Mouse (Mus musculus): ENCODE results near the gene Esam. TPM values are rescaled to one million over a fixed set of nuclear protein-coding genes. Genes with fewer than 3 reads are reported as not detected.

Gene Esam
- total RNA-seq, 2 experiments from 2014 or later, result 79.7 to 80.2 TPM

DNA sequence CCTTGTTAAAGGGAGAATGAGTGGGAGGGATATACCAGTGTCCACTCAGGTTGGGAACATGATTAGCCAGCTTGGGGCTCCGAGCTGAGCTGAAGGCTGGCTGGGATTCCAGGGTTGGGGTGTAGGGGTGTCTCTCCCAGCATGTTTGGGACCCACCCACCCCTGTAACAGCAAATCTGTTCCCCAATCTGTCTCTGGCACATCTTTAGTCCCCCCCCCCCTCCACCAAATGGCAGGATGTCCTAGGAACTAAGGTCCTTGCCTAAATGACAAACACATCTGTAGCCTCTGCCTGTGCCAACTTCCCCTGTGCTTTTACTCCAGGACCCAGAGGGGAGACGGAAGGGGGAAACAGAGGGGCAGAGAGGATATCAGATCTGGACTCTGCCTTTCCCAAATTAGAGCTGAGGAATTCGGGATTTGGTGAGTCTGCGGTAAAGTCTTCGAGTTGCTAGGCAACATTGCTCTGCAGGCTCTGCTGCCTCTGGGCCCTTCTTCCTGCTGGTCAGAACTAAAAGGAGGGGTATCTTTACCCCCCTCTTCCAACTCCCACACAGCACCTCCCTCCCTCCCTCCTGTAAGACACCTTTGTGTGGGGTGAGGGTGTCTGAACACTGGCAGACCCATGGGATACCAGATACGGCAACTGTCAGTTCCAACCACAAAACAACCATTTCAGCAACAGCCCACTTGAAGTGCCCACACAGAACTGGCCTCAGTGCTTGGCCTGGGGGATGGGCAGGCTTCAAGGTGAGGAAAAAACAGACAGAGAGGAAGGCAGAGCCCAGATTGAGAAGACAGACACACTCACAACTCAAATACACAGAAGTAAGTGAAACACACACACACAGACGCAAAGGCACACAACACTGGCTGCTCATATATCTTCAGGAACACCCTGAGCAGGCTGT, 27.2 kb downstream of the Esam start, which contains the start of gene Siae:
Gene Siae (plus strand): TSS at position 861 of the 911 bp plus-strand sequence.
- DNase-seq, result no peak

GRCm38 (mm10) chr9:37556366-37556765, 28.5 kb downstream of the Esam start:
- DNase-seq, result no peak

- no peak for DNase-seq
These were observed 32.7 kb downstream of the Esam start for GRCm38 (mm10) chr9:37560617-37561016.

DNA sequence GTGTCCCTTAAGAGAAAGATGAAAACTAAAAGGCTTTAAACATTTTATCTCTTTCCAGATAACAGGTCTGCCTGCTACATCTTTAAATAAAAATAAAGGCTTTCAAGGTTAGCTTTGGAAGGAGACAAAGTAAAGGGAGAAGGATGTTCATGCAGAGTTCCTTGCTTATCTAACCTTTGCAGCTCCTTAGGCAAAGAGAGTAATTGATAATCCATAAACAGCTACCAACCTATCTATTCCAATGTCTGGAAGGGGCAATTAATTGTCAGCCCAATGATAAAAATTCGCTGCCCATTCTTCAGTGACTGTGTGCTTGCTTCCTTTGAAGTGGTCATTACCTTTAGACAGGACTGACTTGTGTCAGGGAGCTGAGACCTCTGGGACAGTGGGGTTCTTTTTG, 35.9 kb downstream of the Esam start:
- no peak for DNase-seq

GRCm38 (mm10) chr9:37567019-37567418, 39.1 kb downstream of the Esam start:
- DNase-seq, result no peak

DNA sequence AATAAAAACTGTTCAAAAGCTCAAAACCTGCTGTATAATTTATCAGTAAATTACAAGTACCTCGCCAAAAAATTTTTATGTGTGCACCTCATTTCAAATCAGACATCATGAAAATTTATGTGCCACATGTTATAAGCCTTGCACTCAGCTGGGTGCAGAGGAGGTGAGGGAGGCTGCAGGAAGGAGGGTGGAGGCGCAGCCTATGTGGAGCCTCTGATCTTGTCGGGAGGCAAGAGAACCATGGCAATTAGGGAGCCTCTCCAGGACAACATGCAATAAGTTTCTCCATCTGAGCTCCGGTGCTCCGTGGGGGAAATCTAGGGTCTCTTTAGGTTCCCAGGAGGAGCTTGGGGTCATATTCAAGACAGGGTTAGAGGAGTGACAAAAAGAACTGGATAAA, 39.6 kb downstream of the Esam start:
- DNase-seq, result no peak

- DNase-seq, result peak; percentile 32
These were observed 40.2 kb downstream of the Esam start for GRCm38 (mm10) chr9:37567892-37568604.

DNA sequence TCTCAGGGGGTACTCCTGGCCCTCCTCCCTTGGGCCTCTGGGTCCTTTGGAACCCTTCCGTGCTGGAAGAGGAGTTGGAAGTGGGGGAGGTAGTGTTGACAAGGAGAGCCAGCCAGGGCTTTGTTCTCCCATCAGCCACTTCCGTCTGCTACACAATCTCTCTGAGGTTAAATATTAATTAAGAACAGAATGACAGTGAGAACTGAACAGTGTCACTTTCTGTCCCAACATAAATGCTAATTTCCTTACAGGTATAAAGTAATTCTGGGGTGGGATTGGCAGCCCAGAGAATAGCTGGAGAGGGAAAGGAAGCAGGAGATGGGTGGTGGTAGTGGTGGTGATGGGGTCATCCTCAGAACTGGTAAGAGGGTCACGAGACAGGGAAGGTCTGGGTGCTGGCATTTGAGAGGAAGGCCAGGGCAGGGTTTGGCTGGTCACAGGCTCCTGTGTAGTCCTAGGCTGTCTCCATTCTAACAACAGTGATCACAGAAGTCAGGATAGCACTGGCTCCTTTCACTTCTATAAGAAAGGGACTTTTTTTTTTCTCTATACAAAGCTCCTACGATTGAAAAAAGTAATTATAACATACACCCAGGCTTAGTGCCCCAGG, 40.8 kb downstream of the Esam start:
- no peak for DNase-seq

DNA sequence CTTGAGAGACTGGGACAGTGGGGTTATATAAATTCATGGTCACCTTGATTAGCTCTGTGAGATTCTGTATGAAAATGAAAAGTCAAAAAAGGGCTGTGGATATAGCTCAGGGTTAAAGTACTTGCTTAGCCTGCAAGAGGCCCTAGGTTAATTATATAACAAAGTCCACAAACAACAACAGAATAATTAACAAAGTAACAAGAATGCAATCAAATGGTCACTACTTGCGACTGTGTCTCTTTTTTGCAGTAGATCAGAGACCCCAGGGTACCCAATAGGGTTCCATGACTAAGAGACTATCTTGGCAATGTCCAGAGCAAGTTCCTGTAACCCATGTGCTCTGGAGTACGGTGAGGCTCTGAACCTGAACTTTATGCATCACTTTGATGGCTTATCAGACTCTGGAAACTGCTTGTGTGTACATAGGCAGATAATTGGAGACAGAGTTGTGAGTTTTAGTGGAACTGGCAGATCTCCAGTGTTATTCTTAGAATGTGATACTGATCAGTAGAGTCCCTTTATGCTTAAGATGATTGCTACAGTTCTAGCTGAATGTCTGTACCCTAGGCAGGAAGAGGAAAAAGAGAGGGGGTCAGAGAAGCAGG, 41.5 kb downstream of the Esam start:
- DNase-seq, result no peak

- no peak for DNase-seq
These were observed 44.5 kb downstream of the Esam start for GRCm38 (mm10) chr9:37572204-37572876.

DNA sequence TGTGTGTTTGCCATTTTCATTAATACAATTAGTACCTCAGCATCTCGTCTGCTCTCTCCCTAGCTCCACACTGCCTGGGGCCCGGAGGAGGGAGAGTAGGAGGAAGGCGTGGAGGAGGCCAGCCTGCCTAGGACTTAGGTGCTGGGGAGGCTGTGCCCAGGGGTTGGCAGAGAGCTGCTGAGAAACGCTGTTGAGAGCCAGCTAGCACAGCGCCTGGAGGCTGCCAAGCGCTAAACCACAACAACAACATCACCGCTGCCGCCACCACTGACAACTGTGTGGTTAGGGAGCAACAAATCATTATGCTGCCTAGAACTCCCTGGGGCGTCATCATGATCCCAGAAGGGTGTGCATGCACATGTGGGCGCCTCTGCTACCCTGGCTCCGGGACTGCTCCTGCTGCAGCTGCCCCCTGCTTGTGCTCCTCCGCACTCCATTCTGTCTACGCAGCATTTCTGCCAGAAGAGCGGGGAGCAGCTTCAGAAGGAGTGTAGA, 48.6 kb downstream of the Esam start:
- peak; percentile 30 for DNase-seq

- DNase-seq, result no peak
These were observed 55.7 kb downstream of the Esam start for GRCm38 (mm10) chr9:37583594-37583993.

GRCm38 (mm10) chr9:37586718-37587117, 58.8 kb downstream of the Esam start:
- DNase-seq, result no peak

Other genes with a start within 250 kb of the Esam start
- 1 to 10 TPM; 2.4 to 4.0 TPM for gene Ccdc15, start 179.6 kb upstream of the Esam start, total RNA-seq (2021)
- gene Hepacam, start 160.7 kb upstream of the Esam start, total RNA-seq (2021), result under 1 TPM; 0.21 to 0.33 TPM
- gene Robo4, start 126.2 kb upstream of the Esam start, total RNA-seq (2021), result 10 to 100 TPM; 24.9 to 28.4 TPM
- under 1 TPM; 0.45 to 0.72 TPM for gene Robo3, start 94.8 kb upstream of the Esam start, total RNA-seq (2021)
- 10 to 100 TPM; 14.7 to 22.5 TPM for gene Msantd2, start 38.8 kb upstream of the Esam start, total RNA-seq (2021)
- 1 to 10 TPM; 5.6 to 9.0 TPM for gene Vsig2, start 11.2 kb downstream of the Esam start, total RNA-seq (2021)
- gene Nrgn, start 24.8 kb downstream of the Esam start, total RNA-seq (2021), result 1 to 10 TPM; 4.2 to 5.4 TPM
- 10 to 100 TPM; 13.7 to 14.5 TPM for gene Siae, start 27.6 kb downstream of the Esam start, total RNA-seq (2021)
- gene Spa17, start 85.6 kb downstream of the Esam start, total RNA-seq (2021), result 1 to 10 TPM; 3.5 to 3.7 TPM
- 10 to 100 TPM; 81.4 to 88.9 TPM for gene Tbrg1, start 129.2 kb downstream of the Esam start, total RNA-seq (2021)
- under 1 TPM in 1 of 2 experiments, not detected in 1; 0.99 TPM for gene Panx3, start 141.2 kb downstream of the Esam start, total RNA-seq (2021)
- not detected for gene Olfr160, start 188.2 kb downstream of the Esam start, total RNA-seq (2021)
- gene Olfr874, start 217.0 kb downstream of the Esam start, total RNA-seq (2021), result not detected
- gene Olfr875, start 243.8 kb downstream of the Esam start, total RNA-seq (2021), result not detected

Measured in adrenal gland, postnatal 10 days (tissue).